Mouse (Mus musculus) testis, adult 2 months (tissue): ENCODE results near the gene Stx17.

Experiments
- CTCF ChIP-seq: fragments of 200-500 bp; IDR thresholded peaks from 2 replicates; pipeline ENCODE4 v1.5.1; 2012; ENCODE audit warnings: low read depth, mild to moderate bottlenecking, inconsistent platforms, low read length, moderate library complexity; ENCODE audit not compliant: control insufficient read depth, insufficient read depth, insufficient replicate concordance
- POLR2A ChIP-seq: fragments of 200-500 bp; IDR thresholded peaks from 2 replicates; pipeline ENCODE4 v1.6.1; 2012; ENCODE audit warnings: low read depth, mild to moderate bottlenecking, inconsistent platforms, low read length, moderate library complexity; ENCODE audit not compliant: control insufficient read depth

DNA sequence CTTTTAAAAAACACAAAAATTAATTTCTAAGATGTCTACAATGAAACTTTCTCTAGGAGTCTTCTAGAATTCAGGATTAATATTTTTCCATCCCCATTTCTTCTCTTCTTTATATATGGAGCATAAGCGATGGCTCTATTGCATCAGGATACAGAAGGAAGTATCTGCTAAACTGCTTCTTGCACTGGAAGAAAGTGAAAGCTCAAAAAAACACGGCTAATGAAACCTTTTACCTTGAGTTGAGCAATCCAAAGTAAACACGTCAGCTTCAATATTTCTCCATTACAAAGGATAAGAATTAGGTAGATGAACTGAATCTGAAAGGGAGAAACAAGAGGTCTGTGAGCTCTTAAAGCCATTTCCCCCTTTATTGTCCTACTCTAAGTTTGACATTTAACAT lies 8.0 kb downstream of the Stx17 start:
- no peak for TF ChIP-seq POLR2A
- no peak for TF ChIP-seq CTCF
